Mouse (Mus musculus): Measurements from ENCODE around the gene Rcc1l.

The Rcc1l gene

DNA sequence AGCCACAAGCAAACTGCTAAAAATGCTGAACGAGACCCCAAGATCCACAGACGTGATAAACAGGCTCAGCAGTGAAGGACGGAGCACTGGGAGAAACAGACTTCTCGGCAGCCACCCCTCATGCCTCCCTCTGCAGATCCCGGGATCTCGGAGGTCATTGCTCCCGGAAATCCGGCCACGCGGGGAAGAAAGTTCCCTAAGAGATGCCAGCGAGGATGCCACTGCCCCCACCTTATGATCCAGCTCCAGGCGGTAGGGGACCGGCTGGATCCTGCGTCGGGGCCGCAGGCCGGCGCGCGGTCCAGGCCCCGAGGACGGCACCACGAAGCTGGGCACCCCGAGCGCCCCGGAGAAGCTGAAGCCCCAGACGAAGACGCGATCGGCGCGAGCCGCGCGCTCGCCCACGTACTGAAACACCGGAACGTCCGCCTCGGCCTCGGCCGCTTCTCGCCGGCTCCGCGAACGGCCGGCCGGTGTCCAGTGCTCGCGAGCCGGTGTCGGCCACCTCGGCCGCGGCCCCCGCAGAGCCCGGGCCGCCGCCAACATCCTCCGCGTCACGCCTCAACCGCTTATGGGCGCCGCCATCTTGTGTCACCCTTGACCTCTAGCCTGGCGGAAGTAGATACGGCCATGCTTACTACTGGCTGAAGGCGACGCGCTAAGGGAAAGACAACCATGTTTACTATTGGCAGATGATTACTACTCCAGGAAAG lies at the start of gene Rcc1l:
Gene Rcc1l, minus strand, starts transcription at position 606 of the 713 bp plus-strand sequence.
- DNase-seq (ENCODE audit: low spot score in 2 of 2), result peak; percentile 80 to 88

- no peak for DNase-seq (ENCODE audit: low spot score in 2 of 2)
Measured at GRCm38 (mm10) chr5:134225110-134225901, 48.7 kb upstream of the Rcc1l start.

- DNase-seq (ENCODE audit: low spot score in 2 of 2), result no peak
Measured at GRCm38 (mm10) chr5:134221708-134222150, 45.2 kb upstream of the Rcc1l start.

GRCm38 (mm10) chr5:134221278-134221677 lies 44.7 kb upstream of the Rcc1l start:
- DNase-seq (ENCODE audit: low spot score in 2 of 2), result no peak

DNA sequence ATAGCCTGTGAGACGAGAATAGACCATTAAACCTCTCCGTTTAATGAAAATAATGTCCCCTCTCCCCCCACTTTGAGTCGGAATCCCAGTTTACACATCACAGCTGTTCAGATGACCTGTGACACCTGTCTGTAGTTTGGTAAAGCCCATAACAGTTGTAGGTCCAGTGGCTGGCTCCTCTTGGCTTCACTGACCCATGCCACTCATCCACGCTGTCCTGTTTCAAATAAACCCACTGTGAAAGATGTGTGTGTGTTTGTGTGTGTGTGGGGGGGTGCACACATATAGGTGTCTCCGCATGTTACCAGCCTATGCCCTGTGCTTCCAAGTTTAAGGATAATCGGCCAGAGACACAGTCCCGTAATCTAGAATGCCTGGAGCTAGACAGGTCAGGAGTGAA lies 41.3 kb upstream of the Rcc1l start:
- DNase-seq (ENCODE audit: low spot score in 2 of 2), result no peak

GRCm38 (mm10) chr5:134214021-134214806 lies 37.6 kb upstream of the Rcc1l start:
- DNase-seq (ENCODE audit: low spot score in 2 of 2), result no peak

DNA sequence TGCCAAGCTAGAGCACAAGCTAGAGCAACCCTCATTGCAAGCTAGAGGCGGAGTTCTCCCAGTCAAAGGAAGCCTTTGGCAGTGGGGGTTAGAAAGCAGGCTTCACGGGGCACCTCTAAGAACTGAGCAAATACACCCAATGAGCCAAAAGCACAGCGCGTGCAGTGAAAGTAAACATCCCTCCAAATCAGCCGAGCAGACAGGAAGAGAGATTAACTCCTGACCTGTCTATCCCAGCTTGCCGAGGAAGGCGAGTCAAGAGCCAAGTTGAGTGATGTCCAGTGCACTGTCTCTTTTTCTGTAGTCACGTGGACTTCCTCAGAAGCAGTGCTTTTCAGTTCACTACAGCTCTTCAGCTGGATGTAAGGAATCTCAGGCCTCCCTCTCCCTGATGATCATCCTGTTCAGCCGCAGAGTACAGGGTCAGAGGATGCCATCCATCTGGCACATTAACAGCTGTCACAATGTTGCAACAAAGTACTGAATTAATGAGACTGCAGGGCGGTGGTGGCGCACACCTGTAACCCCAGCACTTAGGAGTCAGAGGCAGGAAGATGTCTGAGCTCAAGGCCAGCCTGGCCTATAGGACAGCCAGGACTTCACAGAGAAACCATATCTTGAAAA lies 33.5 kb upstream of the Rcc1l start:
- DNase-seq (ENCODE audit: low spot score in 2 of 2), result no peak

- DNase-seq (ENCODE audit: low spot score in 2 of 2), result no peak
Measured at GRCm38 (mm10) chr5:134206721-134207120, 30.1 kb upstream of the Rcc1l start.

DNA sequence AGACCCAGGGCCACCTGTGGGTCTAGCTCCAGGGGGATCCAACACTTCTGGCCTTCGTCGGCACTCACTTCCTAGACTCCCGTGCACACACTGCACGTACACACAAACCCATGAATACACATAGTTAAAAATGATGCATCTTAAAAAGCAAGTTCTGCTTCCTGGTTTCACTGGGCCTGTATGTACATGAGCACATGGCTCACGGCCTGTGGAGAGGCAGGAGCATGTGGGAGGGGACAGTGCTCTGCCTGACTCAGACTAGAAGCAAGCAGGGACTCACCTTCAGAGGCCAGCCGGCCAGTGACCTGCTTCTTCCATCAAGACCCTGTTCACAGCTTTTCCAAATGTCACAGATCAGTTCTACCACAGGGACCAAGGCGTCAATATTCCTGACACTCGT lies 17.1 kb upstream of the Rcc1l start:
- DNase-seq (ENCODE audit: low spot score in 2 of 2), result no peak

GRCm38 (mm10) chr5:134188571-134188970 lies 12.0 kb upstream of the Rcc1l start:
- no peak for DNase-seq (ENCODE audit: low spot score in 2 of 2)

DNA sequence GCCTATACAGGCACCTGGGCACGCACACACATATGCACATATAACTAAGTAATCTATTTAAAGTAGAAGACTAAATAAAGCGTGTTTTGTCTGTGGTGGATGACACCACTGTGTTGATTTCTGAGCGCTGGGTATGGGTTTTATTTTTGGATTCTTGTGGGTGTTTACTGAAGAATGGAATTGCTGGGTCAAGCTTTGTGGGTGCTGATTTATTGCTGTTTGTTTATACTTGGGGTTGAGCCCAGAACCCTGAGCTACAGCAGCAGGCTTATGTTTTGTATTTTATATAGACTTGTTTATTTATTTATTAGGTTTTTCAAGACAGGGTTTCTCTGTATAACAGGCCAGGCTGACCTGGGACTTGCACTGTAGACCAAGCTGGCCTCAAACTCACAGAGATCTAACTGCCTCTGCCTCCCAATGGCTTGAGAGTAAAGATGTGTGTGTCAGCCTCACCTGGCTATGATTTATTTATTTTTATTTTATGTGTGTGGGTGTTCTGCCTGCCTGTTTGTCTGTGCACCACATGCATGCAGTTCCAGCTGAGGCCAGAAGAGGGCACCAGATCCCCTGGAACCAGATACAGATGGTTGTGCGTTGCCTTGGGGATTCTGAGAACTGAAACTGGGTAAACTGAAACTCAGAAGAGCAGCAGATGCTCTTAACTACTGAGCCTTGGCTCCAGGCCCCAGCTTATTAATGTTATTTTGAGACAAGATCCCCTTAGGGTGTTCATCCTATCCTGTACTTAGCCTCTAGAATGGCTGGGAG lies 10.6 kb upstream of the Rcc1l start:
- peak; percentile 29 to 52 for DNase-seq (ENCODE audit: low spot score in 2 of 2)

DNA sequence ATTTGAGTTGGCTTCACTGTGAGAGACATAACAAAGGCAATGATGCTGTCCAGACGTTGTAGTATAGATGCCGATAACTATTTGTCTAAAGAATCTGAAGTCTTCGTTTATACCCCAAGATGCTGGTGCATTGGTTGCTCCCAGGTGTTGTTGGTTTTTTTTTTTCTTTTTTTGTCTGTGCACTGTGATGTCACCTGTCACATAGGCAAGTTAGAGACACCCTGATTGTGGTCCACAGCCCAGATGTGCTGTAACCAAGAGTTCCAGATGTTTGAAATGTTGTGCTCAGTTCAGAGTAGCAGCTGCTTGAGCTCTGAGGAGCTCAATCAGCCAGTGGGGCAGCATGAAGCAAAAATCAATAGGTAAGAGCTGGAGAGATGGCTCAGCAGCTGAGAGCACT lies 9.5 kb upstream of the Rcc1l start:
- no peak for DNase-seq (ENCODE audit: low spot score in 2 of 2)

GRCm38 (mm10) chr5:134183880-134184808 lies 7.6 kb upstream of the Rcc1l start, which contains the start of gene Gtf2ird2:
Gtf2ird2 (plus strand) TSS chr5:134184019.
- DNase-seq (ENCODE audit: low spot score in 2 of 2), result peak; percentile 97 to 99

GRCm38 (mm10) chr5:134183162-134183561 lies 6.6 kb upstream of the Rcc1l start:
- DNase-seq (ENCODE audit: low spot score in 2 of 2), result no peak

GRCm38 (mm10) chr5:134182735-134183134 lies 6.2 kb upstream of the Rcc1l start:
- no peak for DNase-seq (ENCODE audit: low spot score in 2 of 2)

DNA sequence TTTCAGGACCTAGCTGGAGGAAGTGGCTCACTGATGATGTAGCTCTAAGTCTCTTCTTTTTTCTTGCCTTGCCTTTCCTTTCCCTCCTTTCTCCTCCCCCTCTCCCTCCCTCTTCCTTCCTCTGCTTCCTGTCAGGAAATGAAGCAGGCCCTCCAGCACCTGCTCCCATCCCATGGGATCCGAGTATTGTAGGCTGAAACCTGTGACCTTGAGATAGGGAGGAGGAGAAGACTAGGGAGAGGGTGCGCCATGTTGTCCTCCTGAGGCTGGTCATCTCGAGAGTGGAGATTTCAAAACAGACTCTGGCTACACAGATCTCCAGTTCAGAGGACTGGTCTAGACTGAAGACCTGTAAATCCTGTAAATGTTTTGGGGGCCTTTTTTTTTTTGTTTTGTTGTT lies 5.6 kb upstream of the Rcc1l start:
- DNase-seq (ENCODE audit: low spot score in 2 of 2), result no peak

DNA sequence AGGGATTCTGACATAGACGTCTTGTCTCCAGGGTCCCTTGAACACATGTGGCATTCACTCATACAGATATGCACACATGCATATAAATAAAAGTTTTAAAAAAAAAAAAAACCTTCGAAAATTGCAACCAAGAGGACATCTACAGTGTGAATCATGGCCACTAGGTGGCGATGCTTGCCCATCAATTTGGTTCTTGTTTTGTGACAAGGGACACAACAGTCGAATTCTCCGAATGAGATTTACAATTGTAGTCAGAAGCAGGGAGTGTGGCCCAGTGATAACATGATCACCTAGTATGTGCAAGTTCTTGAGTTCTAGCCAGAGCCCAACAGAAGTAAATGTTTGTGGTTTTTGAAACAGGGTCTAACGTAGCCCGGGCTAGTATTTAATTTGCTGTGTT lies 3.3 kb upstream of the Rcc1l start:
- peak; percentile 75 to 91 for DNase-seq (ENCODE audit: low spot score in 2 of 2)

GRCm38 (mm10) chr5:134178536-134178935 lies 2.0 kb upstream of the Rcc1l start:
- DNase-seq (ENCODE audit: low spot score in 2 of 2), result no peak

GRCm38 (mm10) chr5:134175696-134176095 lies 878 bp downstream of the Rcc1l start:
- DNase-seq (ENCODE audit: low spot score in 2 of 2), result no peak

GRCm38 (mm10) chr5:134173206-134173605 lies 3.4 kb downstream of the Rcc1l start:
- no peak for DNase-seq (ENCODE audit: low spot score in 2 of 2)
